Mouse (Mus musculus) hindbrain, embryonic 14.5 days (tissue): ENCODE data around the gene Slc25a28. TPM values are rescaled to one million over a fixed set of nuclear protein-coding genes. Genes with fewer than 3 reads are reported as not detected.
A peak's percentile ranks its signal among the peaks of the same experiment; 100 is the strongest.

ENCODE experiments used
- ATAC-seq: fragments of 200-750 bp; cut with Nextera tagmentation; 2 replicates; pipeline ENCODE4 v1.8.0; 2017; ENCODE audit warnings: moderate number of reproducible peaks, mild to moderate bottlenecking, moderate TSS enrichment, moderate library complexity; ENCODE audit not compliant: low FRiP score
- DNase-seq: peaks from one replicate; pipeline ENCODE4 v3.0.0-alpha.2; 2015; ENCODE audit warnings: low spot score
- H3K27ac ChIP-seq: fragments of 300-500 bp; sonication (generic); 2 replicates; pipeline ENCODE4 v1.5.1; 2014; ENCODE audit warnings: mild to moderate bottlenecking, moderate library complexity
- H3K27me3 ChIP-seq: fragments of 300-500 bp; sonication (generic); 2 replicates; pipeline ENCODE4 v1.6.1; 2014; ENCODE audit warnings: mild to moderate bottlenecking, low read length, mixed read lengths; ENCODE audit not compliant: control insufficient read depth, insufficient read depth
- H3K36me3 ChIP-seq: fragments of 300-500 bp; sonication (generic); replicated peaks from 2 replicates; pipeline ENCODE4 v1.6.1; 2014; ENCODE audit not compliant: control insufficient read depth, insufficient read depth
- H3K4me1 ChIP-seq: fragments of 300-500 bp; sonication (generic); replicated peaks from 2 replicates; pipeline ENCODE4 v1.6.1; 2014; ENCODE audit warnings: antibody characterized with exemption, low read length, mixed read lengths; ENCODE audit not compliant: control insufficient read depth, insufficient read depth
- H3K4me2 ChIP-seq: fragments of 300-500 bp; sonication (generic); replicated peaks from 2 replicates; pipeline ENCODE4 v1.6.1; 2014; ENCODE audit warnings: mild to moderate bottlenecking, moderate library complexity
- H3K4me3 ChIP-seq: fragments of 300-500 bp; sonication (generic); replicated peaks from 2 replicates; pipeline ENCODE4 v1.5.1; 2014; ENCODE audit warnings: mild to moderate bottlenecking, low read length
- H3K9ac ChIP-seq: fragments of 300-500 bp; sonication (generic); 2 replicates; pipeline ENCODE4 v1.6.1; 2014
- H3K9me3 ChIP-seq: fragments of 300-500 bp; sonication (generic); 2 replicates; pipeline ENCODE4 v1.6.1; 2016; ENCODE audit warnings: low read length; ENCODE audit not compliant: control insufficient read depth
- WGBS: fragments of 180-500 bp; shearing (Covaris S2); extraction: QIAGEN DNeasy Blood & Tissue Kit; methylation state at CpG from one replicate; pipeline ENCODE4 v1.1.7; 2014; 5-methylcytosine and 5-hydroxymethylcytosine counted together
- microRNA-seq: library from miRNA; unstranded; fragments of <30 nt; microRNA quantifications from one replicate; pipeline ENCODE4, GENCODE M21; 2016
- polyA plus RNA-seq: library from polyadenylated mRNA; unstranded; fragments of >200 nt; fragmentation: Nextera tagmentation; extraction: Ambion mirVana; gene quantifications from 2 replicates; pipeline ENCODE4 v1.2.1, GENCODE M21; 2014

Gene Slc25a28
- polyA plus RNA-seq, 1 experiment from 2014 or later = 14.2 TPM

DNA sequence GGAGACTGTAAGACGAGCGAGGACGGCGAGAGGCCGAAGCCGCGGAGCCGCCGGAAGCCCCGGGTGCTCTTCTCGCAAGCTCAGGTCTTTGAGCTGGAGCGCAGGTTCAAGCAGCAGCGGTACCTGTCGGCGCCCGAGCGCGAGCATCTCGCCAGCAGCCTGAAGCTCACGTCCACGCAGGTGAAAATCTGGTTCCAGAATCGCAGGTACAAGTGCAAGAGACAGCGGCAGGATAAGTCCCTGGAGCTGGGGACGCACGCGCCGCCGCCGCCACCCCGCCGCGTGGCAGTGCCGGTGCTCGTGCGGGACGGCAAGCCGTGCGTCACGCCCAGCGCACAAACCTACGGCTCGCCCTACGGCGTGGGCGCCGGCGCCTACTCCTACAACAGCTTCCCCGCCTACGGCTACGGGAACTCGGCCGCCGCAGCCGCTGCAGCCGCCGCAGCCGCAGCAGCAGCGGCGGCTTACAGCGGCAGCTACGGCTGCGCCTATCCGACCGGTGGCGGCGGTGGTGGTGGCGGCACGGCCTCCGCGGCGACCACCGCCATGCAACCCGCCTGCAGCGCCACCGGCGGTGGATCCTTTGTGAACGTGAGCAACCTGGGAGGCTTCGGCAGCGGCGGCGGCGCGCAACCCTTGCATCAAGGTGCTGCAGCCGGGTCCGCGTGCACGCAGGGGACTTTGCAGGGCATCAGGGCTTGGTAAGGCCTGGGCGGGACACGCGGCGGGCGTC, 60.2 kb downstream of the Slc25a28 start:
- Histone ChIP-seq H3K27me3 (peaks cover 91% of the 10 kb centered on the region), H3K4me3 (peak overlapping the region; percentile 22), H3K4me2 (peak overlapping the region; percentile 42), H3K36me3 (no peaks in the 10 kb centered on the region), H3K27ac (no peak overlapping the region), H3K9ac (no peak overlapping the region), H3K4me1 (peaks cover 7% of the 10 kb centered on the region; the same call in 1 of the 2 replicates), H3K9me3 (no peaks in the 10 kb centered on the region)
- WGBS = 1% methylated on average over 88 of the region's 92 CpGs
- ATAC-seq = no peak; the same call in 1 of the 2 replicates
- peak; percentile 38 for DNase-seq

Small RNAs within 50 kb of the gene (microRNA-seq; reads per million reads assigned to microRNA genes)
- gene Gm22646 = not detected

Other genes with a start within 250 kb of the Slc25a28 start
- gene Cnnm1, start 234.4 kb downstream of the Slc25a28 start, polyA plus RNA-seq = 4.4 and 4.5 TPM in 2 replicates
- gene Got1, start 150.3 kb downstream of the Slc25a28 start, polyA plus RNA-seq = 81.7 and 91.6 TPM in 2 replicates
- not detected in 2 replicates for gene Nkx2-3, start 62.6 kb downstream of the Slc25a28 start, polyA plus RNA-seq
- 11.9 and 13.0 TPM in 2 replicates for gene Entpd7, start 14.8 kb upstream of the Slc25a28 start, polyA plus RNA-seq
- gene Cutc, start 78.1 kb upstream of the Slc25a28 start, polyA plus RNA-seq = 7.0 and 7.7 TPM in 2 replicates
- gene Cox15, start 78.1 kb upstream of the Slc25a28 start, polyA plus RNA-seq = 8.5 and 11.1 TPM in 2 replicates
- 0.03 and 0.07 TPM in 2 replicates for gene Abcc2, start 107.3 kb upstream of the Slc25a28 start, polyA plus RNA-seq